Mouse (Mus musculus) intestine, embryonic 16.5 days (tissue): ENCODE measurements around the gene Zfp882. TPM values are rescaled to one million over a fixed set of nuclear protein-coding genes. Genes with fewer than 3 reads are reported as not detected.
"Not testable (repeated sequence)": the region's sequence is repeated elsewhere in the genome, so short reads cannot be mapped to it uniquely, and the experiment has no call there.

Experiments
- ATAC-seq: fragments of 200-750 bp; cut with Nextera tagmentation; 2 replicates; pipeline ENCODE4 v1.8.0; 2017; ENCODE audit warnings: moderate TSS enrichment, moderate library complexity
- H3K27ac ChIP-seq: fragments of 300-500 bp; sonication (generic); 2 replicates; pipeline ENCODE4 v1.5.1; 2014; ENCODE audit warnings: mild to moderate bottlenecking, low read length
- H3K27me3 ChIP-seq: fragments of 300-500 bp; sonication (generic); replicated peaks from 2 replicates; pipeline ENCODE4 v1.6.1; 2014; ENCODE audit warnings: low read length, control low read depth, mixed read lengths; ENCODE audit not compliant: control insufficient read depth, insufficient read depth
- H3K36me3 ChIP-seq: fragments of 300-500 bp; sonication (generic); 2 replicates; pipeline ENCODE4 v1.6.1; 2014; ENCODE audit warnings: low read length, control low read depth; ENCODE audit not compliant: control insufficient read depth, insufficient read depth
- H3K4me1 ChIP-seq: fragments of 300-500 bp; sonication (generic); 2 replicates; pipeline ENCODE4 v1.6.1; 2014; ENCODE audit warnings: low read length, control low read depth, mixed read lengths; ENCODE audit not compliant: control insufficient read depth, insufficient read depth
- H3K4me2 ChIP-seq: fragments of 300-500 bp; sonication (generic); 2 replicates; pipeline ENCODE4 v1.6.1; 2014; ENCODE audit warnings: low read depth, low read length, control low read depth
- H3K4me3 ChIP-seq: fragments of 300-500 bp; sonication (generic); 2 replicates; pipeline ENCODE4 v1.5.1; 2014; ENCODE audit warnings: mild to moderate bottlenecking, low read length
- H3K9ac ChIP-seq: fragments of 300-500 bp; sonication (generic); 2 replicates; pipeline ENCODE4 v1.6.1; 2014; ENCODE audit warnings: low read depth, low read length
- H3K9me3 ChIP-seq: fragments of 300-500 bp; sonication (generic); 2 replicates; pipeline ENCODE4 v1.6.1; 2016; ENCODE audit warnings: low read length, control low read depth; ENCODE audit not compliant: control insufficient read depth
- WGBS: fragments of 180-500 bp; shearing (Covaris S2); extraction: QIAGEN DNeasy Blood & Tissue Kit; methylation state at CpG from one replicate; pipeline ENCODE4 v1.1.7; 2014; 5-methylcytosine and 5-hydroxymethylcytosine counted together
- polyA plus RNA-seq: library from polyadenylated mRNA; unstranded; fragments of >200 nt; fragmentation: Nextera tagmentation; extraction: Ambion mirVana; gene quantifications from 2 replicates; pipeline ENCODE4 v1.2.1, GENCODE M21; 2015

Zfp882 gene
- polyA plus RNA-seq, 1 experiment from 2014 or later: 3.8 TPM

DNA sequence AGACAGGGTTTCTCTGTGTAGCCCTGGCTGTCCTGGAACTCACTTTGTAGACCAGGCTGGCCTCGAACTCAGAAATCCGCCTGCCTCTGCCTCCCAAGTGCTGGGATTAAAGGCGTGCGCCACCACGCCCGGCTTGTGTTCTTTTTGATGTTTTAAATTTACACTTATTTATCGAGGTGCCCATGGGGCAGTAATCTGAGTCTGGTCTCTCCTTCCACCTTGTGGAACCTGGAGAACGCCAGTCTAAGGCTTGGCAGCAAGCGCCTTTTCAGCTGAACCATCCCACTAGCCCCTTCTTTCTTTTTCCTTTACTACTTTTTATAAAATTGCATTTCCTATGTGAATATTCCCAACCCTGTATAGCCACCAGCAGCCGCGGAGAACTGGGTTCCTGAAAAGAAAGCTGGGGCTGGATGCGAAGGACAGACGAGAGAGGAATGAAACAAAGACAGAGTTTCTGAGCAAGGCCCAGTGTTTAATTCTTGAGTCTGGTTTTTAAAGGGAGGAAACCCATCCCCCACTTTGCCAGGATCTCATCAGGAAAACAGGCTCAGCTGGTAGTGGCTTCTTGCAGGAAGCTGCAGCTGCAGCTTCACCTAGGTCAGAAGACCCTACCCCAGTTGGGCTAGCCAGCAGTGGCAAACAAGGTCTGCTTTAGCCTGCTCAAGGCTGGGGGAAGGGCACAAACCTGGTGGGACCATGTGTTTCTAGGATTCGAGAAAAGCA lies 43.2 kb downstream of the Zfp882 start:
- Histone ChIP-seq H3K4me2 (peak overlapping the region; percentile 51), H3K27ac (peak overlapping the region; percentile 81), H3K27me3 (no peaks in the 10 kb centered on the region), H3K4me3 (peak overlapping the region; percentile 78), H3K36me3 (peaks cover 2% of the 10 kb centered on the region; the same call in 1 of the 2 replicates), H3K9ac (peak overlapping the region; percentile 90), H3K4me1 (peaks cover 12% of the 10 kb centered on the region; the same call in 1 of the 2 replicates), H3K9me3 (peaks cover 6% of the 10 kb centered on the region; the same call in 1 of the 2 replicates)
- WGBS: 25% methylated on average over 12 of the region's 14 CpGs
- ATAC-seq: no peak

DNA sequence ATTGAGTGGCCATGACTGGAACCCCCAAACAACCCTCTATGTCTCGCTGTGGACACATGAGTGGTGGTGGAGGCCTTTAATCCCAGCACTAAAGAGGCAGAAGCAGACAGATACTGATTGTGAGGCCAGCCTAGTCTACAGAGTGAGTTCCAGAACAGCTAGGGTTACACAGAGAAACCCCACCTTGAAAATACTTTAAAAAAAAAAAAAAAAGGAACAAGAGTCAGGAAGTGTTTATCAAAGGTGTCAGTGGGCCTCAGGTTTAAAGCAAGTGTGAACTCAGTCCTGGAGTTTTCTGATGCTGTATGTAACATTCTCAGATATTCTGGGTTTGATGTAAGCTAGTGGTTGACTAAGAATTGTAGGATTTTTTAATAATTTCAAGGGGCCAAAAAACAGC lies 44.1 kb downstream of the Zfp882 start:
- peaks cover 2% of the 10 kb centered on the region; the same call in 1 of the 2 replicates for H3K36me3 ChIP-seq
- WGBS: 75% methylated on average over 1 of the region's 1 CpGs
- H3K4me1 ChIP-seq: peaks cover 12% of the 10 kb centered on the region; the same call in 1 of the 2 replicates
- H3K4me2 ChIP-seq: peak overlapping the region; percentile 51; the same call in 1 of the 2 replicates
- no peak for ATAC-seq
- no peak overlapping the region; the same call in 1 of the 2 replicates for H3K4me3 ChIP-seq
- peaks cover 6% of the 10 kb centered on the region; the same call in 1 of the 2 replicates for H3K9me3 ChIP-seq
- H3K9ac ChIP-seq: peak overlapping the region; percentile 90; the same call in 1 of the 2 replicates
- no peaks in the 10 kb centered on the region for H3K27me3 ChIP-seq
- H3K27ac ChIP-seq: peak overlapping the region; percentile 81; the same call in 1 of the 2 replicates

GRCm38 (mm10) chr8:71952961-71953700 lies 44.7 kb downstream of the Zfp882 start:
- not testable (repeated sequence) for H3K4me2 ChIP-seq, H3K9me3 ChIP-seq, H3K27ac ChIP-seq, H3K9ac ChIP-seq, H3K36me3 ChIP-seq, H3K27me3 ChIP-seq, ATAC-seq, H3K4me3 ChIP-seq
- peaks cover 12% of the 10 kb centered on the region; the same call in 1 of the 2 replicates for H3K4me1 ChIP-seq
- WGBS: 88% methylated on average over 16 of the region's 16 CpGs

DNA sequence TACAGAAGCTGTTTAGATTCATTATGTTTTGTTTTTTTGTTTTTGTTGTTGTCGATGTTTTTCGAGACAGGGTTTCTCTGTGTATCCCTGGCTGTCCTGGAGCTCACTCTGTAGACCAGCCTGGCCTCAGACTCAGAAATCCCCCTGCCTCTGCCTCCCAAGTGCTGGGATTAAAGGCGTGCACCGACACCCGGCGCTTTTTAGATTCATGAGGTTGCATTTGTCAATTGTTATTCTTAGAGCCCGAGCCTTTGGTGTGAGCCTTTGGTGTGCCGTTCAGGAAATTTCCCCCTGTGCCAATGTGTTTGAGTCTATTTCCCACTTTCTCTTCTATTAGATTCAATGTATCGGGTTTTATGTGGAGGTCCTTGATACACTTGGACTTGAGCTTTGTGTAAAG lies 46.3 kb downstream of the Zfp882 start:
- Histone ChIP-seq H3K4me2 (no peak overlapping the region), H3K4me3 (no peak overlapping the region), H3K9me3 (peaks cover 6% of the 10 kb centered on the region; the same call in 1 of the 2 replicates), H3K27me3 (no peaks in the 10 kb centered on the region), H3K4me1 (peaks cover 12% of the 10 kb centered on the region; the same call in 1 of the 2 replicates), H3K27ac (no peak overlapping the region), H3K9ac (no peak overlapping the region), H3K36me3 (peaks cover 2% of the 10 kb centered on the region; the same call in 1 of the 2 replicates)
- 95% methylated on average over 9 of the region's 9 CpGs for WGBS
- ATAC-seq: no peak

GRCm38 (mm10) chr8:71960483-71960882 lies 52.1 kb downstream of the Zfp882 start:
- H3K27ac ChIP-seq: no peak overlapping the region
- peak; percentile 55; the same call in 1 of the 2 replicates for ATAC-seq
- no peak overlapping the region for H3K4me3 ChIP-seq
- H3K4me2 ChIP-seq: no peak overlapping the region
- 0 out of 2 replicates have a peak, but pooled peaks cover 9% of the 10 kb centered on the region for H3K36me3 ChIP-seq
- peaks cover 5% of the 10 kb centered on the region for H3K9me3 ChIP-seq
- H3K4me1 ChIP-seq: no peaks in the 10 kb centered on the region
- H3K9ac ChIP-seq: no peak overlapping the region
- no peaks in the 10 kb centered on the region for H3K27me3 ChIP-seq

DNA sequence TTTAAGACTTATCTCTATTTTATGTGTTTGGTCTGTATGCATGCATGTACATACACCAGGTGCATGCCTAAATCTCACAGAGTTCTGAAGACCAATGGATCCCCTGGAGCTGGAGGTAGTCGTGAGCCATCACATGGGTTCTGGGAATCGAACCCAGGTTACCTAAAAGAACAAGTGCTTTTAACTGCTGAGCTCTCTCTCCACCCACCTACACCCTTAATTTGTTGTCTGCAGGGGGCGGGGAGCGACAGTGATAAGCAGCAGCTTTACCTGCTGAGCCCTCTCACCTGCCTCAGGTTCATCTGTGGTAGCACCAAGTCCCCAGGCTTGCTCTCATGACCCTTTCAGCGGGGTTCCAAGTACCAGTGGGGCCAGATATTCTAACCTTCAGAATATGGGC lies 53.4 kb downstream of the Zfp882 start:
- WGBS: 82% methylated on average over 5 of the region's 5 CpGs
- ATAC-seq: no peak

DNA sequence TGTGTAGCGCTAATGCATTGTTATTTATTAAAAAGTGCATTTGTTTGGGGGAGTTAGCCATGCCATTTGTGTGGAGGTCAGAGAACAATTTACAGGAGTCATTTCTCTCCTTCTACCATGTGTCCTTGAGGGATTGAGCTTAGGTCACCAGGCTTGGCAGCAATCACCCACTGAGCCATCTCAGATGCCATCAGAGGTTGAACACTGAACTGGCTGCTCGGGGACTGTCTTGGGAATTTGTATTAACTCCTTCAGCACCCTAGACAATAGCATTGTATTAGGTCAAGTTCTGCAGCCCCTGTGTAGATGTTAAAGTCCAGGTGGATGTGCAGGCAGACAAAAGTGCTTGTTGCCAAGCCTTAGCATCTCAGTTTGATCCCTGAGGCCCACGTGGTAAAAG lies 55.6 kb downstream of the Zfp882 start:
- 82% methylated on average over 3 of the region's 3 CpGs for WGBS
- H3K4me2 ChIP-seq: no peak overlapping the region

More for the DNA sequence above, 53.4 kb downstream of the Zfp882 start:
- Histone ChIP-seq H3K4me1 (no peaks in the 10 kb centered on the region), H3K4me3 (no peak overlapping the region), H3K27ac (no peak overlapping the region), H3K36me3 (peaks cover 18% of the 10 kb centered on the region), H3K9ac (no peak overlapping the region), H3K9me3 (peaks cover 5% of the 10 kb centered on the region), H3K27me3 (no peaks in the 10 kb centered on the region), H3K4me2 (no peak overlapping the region)

DNA sequence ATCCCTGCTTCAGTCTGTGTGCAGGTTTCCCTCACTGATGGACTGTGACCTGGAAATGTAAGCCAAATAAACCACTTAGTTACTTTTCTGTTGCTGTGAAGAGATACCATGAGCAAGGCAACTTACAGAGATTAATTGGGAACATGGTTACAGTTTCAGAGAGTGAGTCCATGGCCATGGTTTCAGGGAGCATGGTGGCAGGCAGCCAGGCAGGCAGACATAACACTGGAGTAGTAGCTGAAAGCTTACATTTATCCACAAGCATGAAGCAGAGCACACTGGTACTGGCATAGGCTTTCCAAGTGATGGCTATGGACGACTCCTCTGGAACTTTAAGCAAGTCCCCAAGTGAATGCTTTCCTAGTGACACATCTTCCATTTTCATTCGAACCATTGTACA lies 56.8 kb downstream of the Zfp882 start:
- Histone ChIP-seq H3K36me3 (peaks cover 26% of the 10 kb centered on the region), H3K4me2 (no peak overlapping the region)
- no peak for ATAC-seq

More for the DNA sequence above, 55.6 kb downstream of the Zfp882 start:
- Histone ChIP-seq H3K4me3 (no peak overlapping the region), H3K4me1 (no peaks in the 10 kb centered on the region), H3K9ac (no peak overlapping the region), H3K36me3 (peaks cover 26% of the 10 kb centered on the region), H3K27me3 (no peaks in the 10 kb centered on the region), H3K27ac (no peak overlapping the region), H3K9me3 (peaks cover 5% of the 10 kb centered on the region)
- ATAC-seq: no peak

More for the DNA sequence above, 56.8 kb downstream of the Zfp882 start:
- WGBS: 95% methylated on average over 2 of the region's 2 CpGs
- no peak overlapping the region for H3K27ac ChIP-seq
- no peaks in the 10 kb centered on the region for H3K4me1 ChIP-seq
- H3K4me3 ChIP-seq: no peak overlapping the region
- no peaks in the 10 kb centered on the region for H3K27me3 ChIP-seq
- peaks cover 5% of the 10 kb centered on the region for H3K9me3 ChIP-seq
- H3K9ac ChIP-seq: no peak overlapping the region
